Mouse (Mus musculus) CH12.LX (cell line): ENCODE measurements at regions not wholly inside any gene's neighbourhood (a gene's known extent, or its start where the extent isn't known, plus 50 kb on each side); places are given as distances from the start of the nearest gene placed in this dataset.

Experiments used
- DNase-seq: peaks from one replicate; pipeline ENCODE4 v3.0.0-alpha.2; 2013; ENCODE audit errors: extremely low read depth
- H3K27ac ChIP-seq: 2 replicates; pipeline ENCODE4 v1.5.1; 2012; ENCODE audit warnings: low read depth, mild to moderate bottlenecking, control low read depth, moderate library complexity; ENCODE audit not compliant: insufficient read depth
- H3K27me3 ChIP-seq: replicated peaks from 2 replicates; pipeline ENCODE3; 2012; ENCODE audit warnings: inconsistent platforms
- H3K36me3 ChIP-seq, 2 experiments: replicated peaks in 1 of 2; 2 replicates each; pipeline versions ENCODE3 to v1.6.1; 2012; ENCODE audit warnings: inconsistent platforms in 1 of 2, low read length in 1 of 2, mild to moderate bottlenecking in 1 of 2, mixed read lengths in 1 of 2, moderate library complexity in 1 of 2; ENCODE audit not compliant: control insufficient read depth in 1 of 2, insufficient read depth in 1 of 2
- H3K4me1 ChIP-seq, 2 experiments: 2 replicates each; pipeline ENCODE4 v1.6.1; 2012; ENCODE audit warnings: inconsistent platforms in 1 of 2, moderate library complexity in 1 of 2; ENCODE audit not compliant: insufficient read depth in 2 of 2, control insufficient read depth in 1 of 2
- H3K4me2 ChIP-seq: 2 replicates; pipeline ENCODE4 v1.6.1; 2012; ENCODE audit warnings: low read depth, mild to moderate bottlenecking, control low read depth; ENCODE audit not compliant: poor library complexity, insufficient read depth, severe bottlenecking
- H3K4me3 ChIP-seq, 3 experiments: fragments of 150-350 bp in 1 of 3; sonication (generic) in 1 of 3; replicated peaks in 1 of 3; 2 replicates each; pipeline versions ENCODE3 to v1.5.1; 2011 to 2012; ENCODE audit warnings: low read depth in 2 of 3, low read length in 2 of 3, mild to moderate bottlenecking in 2 of 3, moderate library complexity in 2 of 3, control low read depth in 1 of 3, improper control_type of control experiment in 1 of 3, inconsistent platforms in 1 of 3, mixed read lengths in 1 of 3; ENCODE audit not compliant: poor library complexity in 1 of 3
- H3K79me2 ChIP-seq: replicated peaks from 2 replicates; pipeline ENCODE4 v1.6.1; 2012; ENCODE audit warnings: mild to moderate bottlenecking, moderate library complexity; ENCODE audit not compliant: control insufficient read depth, poor library complexity, insufficient read depth, severe bottlenecking; ENCODE audit errors: extremely low read depth
- H3K9ac ChIP-seq: 2 replicates; pipeline ENCODE4 v1.6.1; 2012; ENCODE audit warnings: low read depth, mild to moderate bottlenecking, control low read depth, moderate library complexity; ENCODE audit not compliant: insufficient read depth
- H3K9me3 ChIP-seq: replicated peaks from 2 replicates; pipeline ENCODE3; 2012; ENCODE audit warnings: low read length, inconsistent platforms, mixed read lengths
- BHLHE40 ChIP-seq: IDR thresholded peaks from 2 replicates; pipeline ENCODE4 v1.6.1; 2011; ENCODE audit warnings: mild to moderate bottlenecking, low read depth, low read length, improper control_type of control experiment
- CHD1 ChIP-seq: IDR thresholded peaks from 2 replicates; pipeline ENCODE4 v1.6.1; 2012; ENCODE audit warnings: low read depth, low read length, improper control_type of control experiment, inconsistent platforms
- CHD2 ChIP-seq: IDR thresholded peaks from 2 replicates; pipeline ENCODE4 v1.6.1; 2011; ENCODE audit warnings: low read length, improper control_type of control experiment
- E2F4 ChIP-seq: IDR thresholded peaks from 2 replicates; pipeline ENCODE4 v1.6.1; 2011; ENCODE audit warnings: low read depth, low read length, improper control_type of control experiment; ENCODE audit not compliant: insufficient replicate concordance
- ELF1 ChIP-seq: IDR thresholded peaks from 2 replicates; pipeline ENCODE4 v1.6.1; 2014; ENCODE audit warnings: low read depth, mild to moderate bottlenecking, inconsistent platforms, low read length, improper control_type of control experiment
- ETS1 ChIP-seq: conservative IDR thresholded peaks from 2 replicates; pipeline ENCODE4 v1.6.1; 2012; ENCODE audit warnings: low read depth, mild to moderate bottlenecking, inconsistent platforms, low read length, improper control_type of control experiment, moderate library complexity
- IRF4 ChIP-seq: IDR thresholded peaks from 2 replicates; pipeline ENCODE4 v1.6.1; 2014; ENCODE audit warnings: low read depth, mild to moderate bottlenecking, inconsistent platforms, low read length, improper control_type of control experiment
- JUN ChIP-seq: IDR thresholded peaks from 2 replicates; pipeline ENCODE4 v1.6.1; 2011; ENCODE audit warnings: low read depth, mild to moderate bottlenecking, low read length, improper control_type of control experiment, moderate library complexity; ENCODE audit not compliant: insufficient read depth
- KAT2A ChIP-seq: IDR thresholded peaks from 2 replicates; pipeline ENCODE4 v1.6.1; 2012; ENCODE audit warnings: low read length, improper control_type of control experiment, inconsistent platforms; ENCODE audit not compliant: insufficient replicate concordance
- MAFK ChIP-seq: IDR thresholded peaks from 2 replicates; pipeline ENCODE4 v1.6.1; 2011; ENCODE audit warnings: low read length, improper control_type of control experiment; ENCODE audit not compliant: insufficient replicate concordance
- MAX ChIP-seq: IDR thresholded peaks from 2 replicates; pipeline ENCODE4 v1.6.1; 2011; ENCODE audit warnings: low read length, improper control_type of control experiment
- MAZ ChIP-seq: IDR thresholded peaks from 2 replicates; pipeline ENCODE4 v1.6.1; 2012; ENCODE audit warnings: low read depth, mild to moderate bottlenecking, inconsistent platforms, low read length, improper control_type of control experiment, moderate library complexity
- MEF2A ChIP-seq: IDR thresholded peaks from 2 replicates; pipeline ENCODE4 v1.6.1; 2014; ENCODE audit warnings: low read depth, mild to moderate bottlenecking, inconsistent platforms, low read length, improper control_type of control experiment, borderline replicate concordance
- MXI1 ChIP-seq: IDR thresholded peaks from 2 replicates; pipeline ENCODE4 v1.6.1; 2011; ENCODE audit warnings: mild to moderate bottlenecking, low read depth, low read length, improper control_type of control experiment
- MYC ChIP-seq: IDR thresholded peaks from 2 replicates; pipeline ENCODE4 v1.6.1; 2011; ENCODE audit warnings: low read depth, mild to moderate bottlenecking, improper control_type of control experiment, low read length
- NRF1 ChIP-seq: IDR thresholded peaks from 2 replicates; pipeline ENCODE4 v1.6.1; 2014; ENCODE audit warnings: low read depth, mild to moderate bottlenecking, inconsistent platforms, low read length, improper control_type of control experiment, moderate library complexity
- POLR2AphosphoS2 ChIP-seq: IDR thresholded peaks from 2 replicates; pipeline ENCODE4 v1.6.1; 2011; ENCODE audit warnings: low read depth, low read length, improper control_type of control experiment
- RCOR1 ChIP-seq: conservative IDR thresholded peaks from 2 replicates; pipeline ENCODE4 v1.6.1; 2012; ENCODE audit warnings: low read depth, mild to moderate bottlenecking, inconsistent platforms, low read length, improper control_type of control experiment
- SMC3 ChIP-seq: IDR thresholded peaks from 2 replicates; pipeline ENCODE4 v1.6.1; 2011; ENCODE audit warnings: low read depth, low read length, improper control_type of control experiment
- TCF12 ChIP-seq: IDR thresholded peaks from 2 replicates; pipeline ENCODE4 v1.6.1; 2014; ENCODE audit warnings: low read depth, mild to moderate bottlenecking, inconsistent platforms, low read length, improper control_type of control experiment
- UBTF ChIP-seq: IDR thresholded peaks from 2 replicates; pipeline ENCODE4 v1.6.1; 2012; ENCODE audit warnings: low read depth, mild to moderate bottlenecking, inconsistent platforms, low read length, improper control_type of control experiment, moderate library complexity
- USF1 ChIP-seq: IDR thresholded peaks from 2 replicates; pipeline ENCODE4 v1.6.1; 2014; ENCODE audit warnings: low read depth, mild to moderate bottlenecking, inconsistent platforms, low read length, improper control_type of control experiment
- ZC3H11A ChIP-seq: IDR thresholded peaks from 2 replicates; pipeline ENCODE4 v1.6.1; 2012; ENCODE audit warnings: low read depth, mild to moderate bottlenecking, inconsistent platforms, low read length, improper control_type of control experiment
- ZKSCAN1 ChIP-seq: IDR thresholded peaks from 2 replicates; pipeline ENCODE4 v1.6.1; 2012; ENCODE audit warnings: low read depth, inconsistent platforms, low read length, improper control_type of control experiment, borderline replicate concordance
- ZNF384 ChIP-seq: IDR thresholded peaks from 2 replicates; pipeline ENCODE4 v1.6.1; 2012; ENCODE audit warnings: low read depth, low read length, improper control_type of control experiment, inconsistent platforms
- dilution Hi-C: fragments of 300-500 bp; cut with MboI; formaldehyde crosslinking; loops from 2 replicates; pipeline ENCODE4 v1.14.3; 2020; ENCODE audit warnings: low sequenced_read_pairs; ENCODE audit not compliant: extremely low pct_unique_long_range_greater_than_20kb, extremely low pct_ligation_motif_present
- in situ Hi-C: fragments of 300-500 bp; cut with MboI; formaldehyde crosslinking; loops from 3 replicates; pipeline ENCODE4 v1.14.3; 2019; ENCODE audit warnings: low sequenced_read_pairs, low pct_ligation_motif_present, low pct_unique_long_range_greater_than_20kb, mixed read lengths

DNA sequence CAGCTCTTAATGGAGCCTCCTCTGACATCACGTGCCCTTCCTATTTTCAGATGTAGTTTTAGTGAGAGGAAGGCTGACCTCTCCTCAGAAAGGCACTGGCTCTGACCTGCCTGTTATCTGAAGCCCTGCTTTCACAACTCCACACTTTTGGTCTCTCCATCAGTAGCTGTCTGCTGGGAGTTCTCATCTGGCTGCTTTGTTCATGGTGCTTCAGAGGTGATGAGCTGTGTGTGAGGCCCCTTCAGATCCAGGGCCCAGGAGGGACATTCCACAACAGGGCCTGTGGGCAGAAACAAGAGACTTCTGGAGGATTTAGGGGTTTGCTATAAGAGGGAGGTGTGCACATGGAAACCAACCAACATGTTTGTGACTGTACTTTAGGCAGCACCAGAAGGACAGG lies 50.8 kb upstream of the Fhl2 start:
- in situ Hi-C loops: no loop called here
- dilution Hi-C loops: no loop called here
- no peaks in the 10 kb centered on the region for H3K79me2 ChIP-seq
- H3K4me3 ChIP-seq: no peak overlapping the region
- no peak overlapping the region for H3K9ac ChIP-seq
- H3K27me3 ChIP-seq: no peaks in the 10 kb centered on the region
- H3K27ac ChIP-seq: no peak overlapping the region
- H3K36me3 ChIP-seq: no peaks in the 10 kb centered on the region
- no peak for TF ChIP-seq MAZ
- no peak for TF ChIP-seq POLR2AphosphoS2
- TF ChIP-seq E2F4: no peak
- TF ChIP-seq ZKSCAN1: no peak
- TF ChIP-seq ZNF384: no peak
- TF ChIP-seq ETS1: no peak
- no peak for TF ChIP-seq JUN
- no peak for TF ChIP-seq TCF12
- no peak for TF ChIP-seq SMC3
- TF ChIP-seq ZC3H11A: no peak
- no peak for TF ChIP-seq NRF1
- no peak for TF ChIP-seq UBTF
- no peak for TF ChIP-seq CHD1
- no peak for TF ChIP-seq MAX
- H3K4me1 ChIP-seq: no peaks in the 10 kb centered on the region
- H3K9me3 ChIP-seq: no peaks in the 10 kb centered on the region
- no peak for DNase-seq
- no peak overlapping the region for H3K4me2 ChIP-seq

DNA sequence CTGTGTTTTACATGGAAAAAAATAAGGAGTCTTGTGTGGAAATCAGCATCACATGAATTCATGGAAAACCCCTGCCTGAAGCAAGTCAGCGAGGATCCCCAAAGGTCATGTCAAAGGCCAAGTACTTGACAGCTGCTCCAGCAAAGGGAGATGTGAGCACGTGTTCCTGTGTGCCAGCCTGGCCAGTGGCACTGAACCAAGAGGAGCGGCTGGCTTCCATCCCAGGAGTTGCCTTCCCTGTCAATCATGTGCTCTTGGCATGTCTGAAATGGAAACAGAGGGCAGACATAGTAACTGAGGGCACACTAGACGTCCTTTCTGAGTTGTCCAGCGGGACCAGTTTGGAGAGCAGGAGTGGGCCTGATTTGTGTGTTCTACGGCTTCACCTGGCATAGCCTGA lies 53.5 kb upstream of the Fhl2 start:
- H3K27me3 ChIP-seq: no peaks in the 10 kb centered on the region
- H3K9me3 ChIP-seq: no peaks in the 10 kb centered on the region
- H3K79me2 ChIP-seq: no peaks in the 10 kb centered on the region
- no peak for TF ChIP-seq BHLHE40
- no peak for TF ChIP-seq MAZ
- TF ChIP-seq RCOR1: no peak
- TF ChIP-seq CHD1: no peak
- no peak for TF ChIP-seq POLR2AphosphoS2
- TF ChIP-seq, all 38 proteins: peak for 0
- Histone ChIP-seq H3K4me2 (no peak overlapping the region), H3K27ac (no peak overlapping the region), H3K9ac (no peak overlapping the region), H3K4me1 (no peaks in the 10 kb centered on the region), H3K36me3 (no peaks in the 10 kb centered on the region), H3K4me3 (no peak overlapping the region)
- DNase-seq: no peak
- dilution Hi-C loops (no loop called here), in situ Hi-C loops (loop anchor here (25.0 kb wide), 1 partner anchor 338 kb away; no protein-coding TSS in a partner anchor)

GRCm38 (mm10) chr1:43251356-43251755 lies 54.6 kb upstream of the Fhl2 start:
- no peak overlapping the region for H3K4me3 ChIP-seq
- H3K9me3 ChIP-seq: no peaks in the 10 kb centered on the region
- dilution Hi-C loops (no loop called here), in situ Hi-C loops (loop anchor here (25.0 kb wide), 1 partner anchor 339 kb away; no protein-coding TSS in a partner anchor)
- no peaks in the 10 kb centered on the region for H3K36me3 ChIP-seq
- no peak for DNase-seq
- no peaks in the 10 kb centered on the region for H3K27me3 ChIP-seq
- no peaks in the 10 kb centered on the region for H3K79me2 ChIP-seq
- no peak for TF ChIP-seq NRF1
- TF ChIP-seq USF1: no peak
- no peak for TF ChIP-seq IRF4
- no peak for TF ChIP-seq ELF1
- no peak for TF ChIP-seq CHD2
- no peak for TF ChIP-seq ZC3H11A
- no peak for TF ChIP-seq MAFK
- no peak for TF ChIP-seq KAT2A
- no peak for TF ChIP-seq MEF2A
- TF ChIP-seq TCF12: no peak
- TF ChIP-seq POLR2AphosphoS2: no peak
- no peak for TF ChIP-seq MAX
- TF ChIP-seq ZKSCAN1: no peak
- no peak for TF ChIP-seq MXI1
- no peak for TF ChIP-seq MYC
- H3K4me2 ChIP-seq: no peak overlapping the region
- no peaks in the 10 kb centered on the region for H3K4me1 ChIP-seq
- no peak overlapping the region for H3K27ac ChIP-seq
- H3K9ac ChIP-seq: no peak overlapping the region
